Mouse (Mus musculus) layer of hippocampus, adult 18-20 months (tissue): ENCODE results near the gene Mpp4. TPM values are rescaled to one million over a fixed set of nuclear protein-coding genes. Genes with fewer than 3 reads are reported as not detected.

Experiments
- DNase-seq, 2 experiments: peaks; one replicate each; pipeline ENCODE4 v3.0.0; 2022; ENCODE audit warnings: low spot score in 2 of 2
- total RNA-seq, 2 experiments: library from RNA; stranded (reverse); gene quantifications; 2 replicates each; pipeline ENCODE4 v1.2.3; 2021

Gene Mpp4
- total RNA-seq, 2 experiments from 2014 or later: 1.6 TPM

- no peak for DNase-seq
Observed at GRCm38 (mm10) chr1:59167654-59168425, 4.7 kb upstream of the Mpp4 start.

DNA sequence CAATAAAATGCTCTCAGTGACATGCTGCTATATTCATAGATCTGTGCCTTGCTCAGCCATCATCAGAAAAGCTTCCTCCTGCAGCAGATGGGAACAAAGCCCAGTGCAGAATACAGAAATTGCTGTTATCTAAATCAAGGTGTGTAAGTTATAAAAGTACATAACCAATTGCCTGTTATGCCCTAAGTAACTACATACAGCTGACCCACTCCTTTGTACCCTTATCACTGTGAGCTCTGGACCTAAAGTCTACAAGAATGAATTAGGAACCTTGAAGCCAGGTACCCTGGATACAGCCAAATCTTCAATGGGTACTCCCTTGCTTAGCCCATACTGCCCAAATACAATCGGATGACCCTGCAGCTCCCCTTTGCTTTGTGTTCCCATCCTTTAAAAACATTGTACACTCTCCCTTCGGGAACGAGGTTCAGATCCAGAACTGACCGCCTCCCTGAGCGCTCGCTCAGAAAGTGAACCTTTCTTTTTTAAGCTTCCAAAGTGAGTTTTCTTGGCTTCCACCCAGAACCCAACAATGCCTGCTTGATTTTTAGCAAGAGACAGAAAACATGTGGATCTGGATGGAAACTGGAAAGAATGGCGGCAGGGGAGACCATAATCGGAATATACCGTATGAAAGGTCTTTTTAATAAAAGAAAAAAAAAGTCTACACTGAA lies 3.2 kb upstream of the Mpp4 start:
- no peak for DNase-seq

DNA sequence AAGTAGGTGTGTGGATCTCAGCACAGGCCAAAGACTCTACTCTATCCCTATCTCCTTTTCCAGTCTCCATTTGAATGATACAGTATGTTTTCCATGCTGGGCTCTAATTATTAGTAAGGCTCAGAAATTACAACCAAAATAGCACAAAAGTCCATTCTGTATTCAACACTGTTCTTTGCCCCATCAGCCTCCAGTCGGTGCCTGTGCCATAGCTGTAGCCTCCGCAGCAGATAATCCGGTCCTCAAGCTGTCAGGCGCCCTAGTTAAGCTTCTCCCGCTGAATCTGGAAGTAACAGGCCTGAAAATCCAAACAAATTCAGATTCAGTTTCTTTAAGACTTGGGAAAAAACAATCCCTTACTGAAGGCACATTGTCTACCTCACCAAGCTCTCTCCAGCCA lies 729 bp upstream of the Mpp4 start:
- DNase-seq: peak in 1 of 2 experiments; percentile 26

GRCm38 (mm10) chr1:59162309-59163024 lies 722 bp downstream of the Mpp4 start:
- DNase-seq: no peak

DNA sequence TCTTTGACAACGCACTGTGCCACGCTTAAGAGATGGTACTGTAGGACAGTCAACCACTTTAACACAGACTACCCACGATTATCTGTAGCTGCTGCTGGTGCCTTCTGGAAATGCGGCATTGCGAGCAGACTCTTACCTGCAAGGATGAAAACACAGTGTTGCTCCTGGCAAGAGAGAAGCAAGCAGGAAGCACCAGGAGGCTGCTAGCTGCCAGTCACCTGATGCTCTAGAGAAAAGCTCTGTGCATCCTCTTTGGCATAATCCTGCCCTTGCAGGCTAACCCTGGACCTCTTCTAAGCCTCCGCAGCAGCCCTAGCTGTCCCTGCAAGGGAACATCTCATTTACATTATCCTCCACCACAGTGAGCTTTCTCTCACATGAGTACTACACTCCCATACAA lies 1.8 kb downstream of the Mpp4 start:
- DNase-seq: no peak

- no peak for DNase-seq
Observed at GRCm38 (mm10) chr1:59160871-59161270, 2.3 kb downstream of the Mpp4 start.

DNA sequence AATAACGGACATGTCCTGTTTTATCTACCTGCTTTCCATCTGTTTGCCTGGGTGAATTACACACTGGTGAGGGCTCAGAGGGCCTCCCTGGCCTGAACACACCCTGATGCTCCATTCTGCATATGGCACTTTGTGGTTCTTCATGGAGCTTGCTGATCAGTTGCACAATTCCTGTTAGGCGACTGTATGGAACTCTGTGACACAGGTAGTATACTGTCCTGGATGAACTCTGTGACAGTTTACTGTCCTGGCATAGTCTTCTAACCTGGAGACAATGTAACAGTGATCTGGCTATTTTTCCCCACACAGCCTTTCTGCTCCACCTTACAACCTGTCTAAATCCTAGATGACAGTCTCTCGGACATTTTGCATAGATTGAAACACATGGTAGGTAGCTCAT lies 4.1 kb downstream of the Mpp4 start:
- no peak for DNase-seq

DNA sequence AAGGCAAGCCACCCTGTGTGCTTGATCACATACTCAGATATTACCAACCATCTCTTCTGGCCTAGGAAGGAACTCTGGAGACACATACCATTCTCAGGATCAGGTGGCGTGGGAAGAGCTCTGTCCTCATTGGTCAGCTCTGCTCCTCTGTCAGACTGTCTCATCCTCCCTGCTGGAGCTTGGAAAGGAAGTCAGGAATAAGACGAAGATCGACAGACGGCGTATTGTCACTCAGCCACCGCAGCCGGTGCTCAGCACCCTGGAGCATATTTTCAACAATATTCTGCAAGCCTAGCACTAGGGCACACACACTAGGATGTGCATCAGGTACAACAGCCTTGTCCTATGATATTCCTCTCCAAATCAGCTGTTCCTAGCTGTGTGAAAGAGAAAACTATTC lies 4.7 kb downstream of the Mpp4 start:
- peak in 1 of 2 experiments; percentile 27 for DNase-seq

DNA sequence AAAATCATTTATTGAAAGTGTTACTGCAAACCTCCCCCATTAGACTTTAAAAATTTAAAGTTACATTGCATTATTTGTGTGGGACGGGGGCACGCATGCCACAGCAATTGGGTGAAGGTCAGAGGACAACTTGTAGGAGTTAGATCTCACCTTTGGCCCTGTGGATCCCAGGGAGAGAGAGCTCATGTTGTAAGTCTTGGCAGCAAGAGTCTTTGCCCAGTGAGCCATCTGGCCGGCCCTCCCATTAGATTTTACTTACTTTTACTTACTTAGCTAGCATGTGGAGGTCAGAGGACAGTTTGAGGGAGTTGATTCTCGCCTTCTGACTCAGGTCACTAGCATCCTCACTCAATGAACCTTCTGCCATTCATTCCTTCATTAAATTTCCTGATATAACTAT lies 5.3 kb downstream of the Mpp4 start:
- no peak for DNase-seq

GRCm38 (mm10) chr1:59152346-59152745 lies 10.8 kb downstream of the Mpp4 start:
- no peak for DNase-seq

DNA sequence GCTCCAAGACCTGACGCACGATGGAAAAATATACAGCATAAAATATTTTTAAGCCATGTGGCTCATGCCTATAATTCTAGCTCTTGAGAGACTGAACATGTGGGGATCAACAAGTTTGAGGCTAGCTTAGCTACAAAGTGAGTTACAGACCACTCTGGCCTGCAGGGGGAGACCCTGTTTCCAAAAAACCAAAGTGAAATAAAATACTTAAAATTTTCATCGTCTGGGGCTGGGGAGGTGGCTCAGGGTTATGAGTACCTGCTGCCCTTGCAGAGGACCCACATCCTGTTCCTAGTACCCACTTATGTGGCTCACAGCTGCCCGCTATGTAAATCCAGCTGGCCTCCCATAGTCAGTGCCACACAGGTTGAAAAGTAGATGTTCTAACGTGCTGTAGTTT lies 12.6 kb downstream of the Mpp4 start:
- DNase-seq: no peak

- no peak for DNase-seq
Observed at GRCm38 (mm10) chr1:59144543-59144942, 18.6 kb downstream of the Mpp4 start.

GRCm38 (mm10) chr1:59142809-59143208 lies 20.4 kb downstream of the Mpp4 start:
- DNase-seq: peak in 1 of 2 experiments; percentile 33

DNA sequence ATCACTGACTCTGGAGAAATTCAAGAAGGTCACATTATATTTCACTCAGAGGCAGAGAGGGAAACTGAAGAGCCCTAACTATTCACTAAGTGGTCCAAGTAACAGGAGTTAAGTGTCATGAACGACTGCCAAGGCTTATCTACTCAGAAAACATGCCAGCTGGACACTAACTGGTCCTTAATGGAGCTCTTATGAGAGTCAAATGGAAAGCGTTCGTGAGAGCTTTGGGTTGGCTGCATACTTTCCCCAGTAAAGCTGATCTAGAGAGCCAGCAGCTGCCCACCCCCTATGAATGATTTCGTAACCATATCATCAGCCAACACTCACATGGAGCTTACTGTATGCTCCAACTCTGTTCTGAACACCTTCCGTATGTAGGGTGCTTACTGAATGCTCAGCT lies 28.8 kb downstream of the Mpp4 start:
- no peak for DNase-seq

DNA sequence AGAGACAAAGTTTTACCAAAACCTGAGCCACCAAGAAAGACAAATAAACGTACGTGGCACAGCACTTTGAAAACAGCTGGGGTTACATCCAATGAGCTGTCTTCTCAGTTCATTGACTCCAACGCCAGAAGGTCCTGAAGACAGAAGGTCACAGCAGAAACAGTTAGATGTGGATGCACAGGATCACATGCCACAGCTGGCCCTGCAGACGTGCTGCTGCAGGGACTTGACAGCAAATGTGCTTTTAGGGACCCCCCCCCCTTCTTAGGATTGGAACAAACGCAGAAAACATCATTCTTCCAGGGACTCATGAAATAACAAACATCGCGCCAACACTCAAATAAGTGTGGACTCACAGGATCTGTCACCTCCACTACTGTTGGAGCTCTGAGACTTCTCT lies 34.3 kb downstream of the Mpp4 start:
- no peak for DNase-seq

- DNase-seq: no peak
Observed at GRCm38 (mm10) chr1:59125558-59125957, 37.6 kb downstream of the Mpp4 start.

GRCm38 (mm10) chr1:59119720-59120457 lies 43.3 kb downstream of the Mpp4 start, which contains the start of gene Tmem237:
Gene Tmem237, minus strand, starts transcription at chr1:59120408.
- DNase-seq: peak; percentile 92 to 94

DNA sequence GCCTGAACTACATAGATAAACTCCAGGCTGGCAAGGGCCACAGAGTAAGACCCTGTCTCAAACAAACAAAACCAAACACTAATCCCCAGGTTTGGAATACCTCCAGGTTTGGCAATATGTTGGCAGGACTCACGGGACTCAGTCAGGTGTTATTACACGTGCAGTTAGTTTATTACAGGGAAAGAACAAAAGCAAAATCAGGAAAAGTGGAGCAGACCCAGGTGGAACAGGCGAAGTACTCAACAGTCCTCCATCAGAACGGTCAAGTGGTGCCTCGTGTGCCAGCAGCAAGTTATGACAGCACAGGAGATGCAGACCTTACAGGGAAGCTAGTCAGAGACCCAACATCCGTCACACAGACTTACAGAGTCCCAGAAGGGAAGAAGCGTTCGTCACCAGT lies 52.7 kb downstream of the Mpp4 start:
- DNase-seq: no peak

GRCm38 (mm10) chr1:59102071-59102470 lies 61.1 kb downstream of the Mpp4 start:
- no peak for DNase-seq

GRCm38 (mm10) chr1:59101020-59101419 lies 62.2 kb downstream of the Mpp4 start:
- no peak for DNase-seq

DNA sequence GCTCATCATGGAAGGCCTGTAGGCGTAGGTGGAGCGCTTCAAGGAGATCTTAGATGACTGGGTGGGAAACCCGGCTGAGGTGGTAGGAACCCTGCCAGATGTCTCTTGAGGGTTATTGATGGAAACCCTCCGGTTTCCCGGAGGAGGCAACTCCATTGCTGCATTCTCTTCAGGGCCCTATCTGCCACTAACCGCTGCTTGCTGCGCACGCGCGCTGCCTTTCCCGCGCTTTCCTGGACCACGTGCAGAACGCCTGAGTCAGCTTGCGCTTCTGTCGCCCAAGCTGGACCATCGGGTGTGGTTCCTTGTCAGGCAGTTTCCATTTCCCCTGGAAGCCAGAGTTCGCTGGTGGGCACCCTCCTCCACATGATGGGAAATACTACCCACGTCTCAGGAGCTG lies 68.5 kb downstream of the Mpp4 start, which contains the start of gene C2cd6:
C2cd6 (minus strand) TSS at position 196 of the 400 bp plus-strand sequence.
- no peak for DNase-seq
